Mouse (Mus musculus) CH12.LX (cell line): ENCODE data around the gene D8Ertd738e.

Experiments
- CTCF ChIP-seq, 2 experiments: IDR thresholded peaks in 1 of 2; conservative IDR thresholded peaks in 1 of 2; 2 replicates each; pipeline ENCODE4 v1.5.1; 2011 to 2012; ENCODE audit warnings: low read depth in 2 of 2, low read length in 2 of 2, improper control_type of control experiment in 1 of 2, inconsistent platforms in 1 of 2, mild to moderate bottlenecking in 1 of 2, moderate library complexity in 1 of 2
- HCFC1 ChIP-seq: IDR thresholded peaks from 2 replicates; pipeline ENCODE4 v1.6.1; 2012; ENCODE audit warnings: low read depth, mild to moderate bottlenecking, inconsistent platforms, low read length, improper control_type of control experiment
- NELFE ChIP-seq: IDR thresholded peaks from 2 replicates; pipeline ENCODE4 v1.6.1; 2011; ENCODE audit warnings: low read depth, low read length, improper control_type of control experiment
- POLR2A ChIP-seq: IDR thresholded peaks from 2 replicates; pipeline ENCODE4 v1.6.1; 2011; ENCODE audit warnings: low read depth, mild to moderate bottlenecking, improper control_type of control experiment, low read length
- USF2 ChIP-seq: conservative IDR thresholded peaks from 2 replicates; pipeline ENCODE4 v1.6.1; 2011; ENCODE audit warnings: low read depth, low read length, improper control_type of control experiment

DNA sequence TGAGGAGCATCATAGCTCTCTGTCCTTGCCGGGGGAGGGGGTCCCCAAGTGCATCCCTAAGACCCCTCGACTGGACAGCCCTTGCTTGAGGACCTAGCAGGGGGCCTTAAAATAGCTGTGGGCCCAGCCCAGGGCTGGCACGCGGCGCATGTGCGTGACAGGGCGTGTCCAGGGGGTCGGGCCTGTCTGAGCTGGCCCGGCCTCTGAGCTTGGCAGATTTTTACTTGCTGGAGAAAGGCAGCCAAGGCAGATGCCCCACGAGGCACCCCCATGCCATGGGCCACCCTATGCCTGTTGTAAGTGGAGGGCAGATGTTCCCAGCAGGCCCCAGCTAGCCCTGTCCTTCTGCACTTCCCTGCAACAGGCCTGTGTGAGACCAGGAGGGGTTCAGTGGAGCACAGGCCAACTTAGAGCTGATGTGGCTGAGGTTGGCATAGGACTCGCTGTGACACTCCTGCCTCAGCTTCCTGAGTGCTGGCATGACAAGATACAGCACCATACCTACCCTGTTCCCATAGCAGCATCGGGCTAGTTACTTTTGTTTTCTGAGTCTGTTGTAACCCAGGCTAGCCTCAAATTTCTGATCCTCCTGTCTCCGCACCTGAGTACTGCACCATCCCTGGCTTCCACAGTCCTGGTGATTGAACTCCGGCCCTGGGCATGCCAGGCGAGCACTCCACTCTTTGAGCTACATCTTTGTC lies 47.8 kb downstream of the D8Ertd738e start:
- TF ChIP-seq CTCF (conservative IDR thresholded peaks at IDR 0.05 in 1 of 2, IDR thresholded peaks at IDR 0.05 in 1 of 2; ENCODE audit: low read depth in 2 of 2, low read length in 2 of 2) (no peak), POLR2A (peak; percentile 60), HCFC1 (no peak), NELFE (0 out of 2 replicates have a peak, but pooled peaks have one; percentile 29), USF2 (no peak)
